Mouse (Mus musculus) E14TG2a.4 (cell line): ENCODE results near the gene Pole3.

Experiments used
- H3K27me3 ChIP-seq: 2 replicates; pipeline ENCODE4 v1.6.1; 2014; ENCODE audit warnings: low read length, control low read depth; ENCODE audit not compliant: insufficient read depth
- H3K36me3 ChIP-seq: 2 replicates; pipeline ENCODE4 v1.6.1; 2014; ENCODE audit warnings: low read length, control low read depth; ENCODE audit not compliant: insufficient read depth
- H3K4me1 ChIP-seq: replicated peaks from 2 replicates; pipeline ENCODE4 v1.6.1; 2014; ENCODE audit warnings: low read depth, low read length, control low read depth
- H3K4me3 ChIP-seq: replicated peaks from 2 replicates; pipeline ENCODE4 v1.5.1; 2014; ENCODE audit warnings: mild to moderate bottlenecking, low read length
- H3K9me3 ChIP-seq: 2 replicates; pipeline ENCODE4 v1.6.1; 2014; ENCODE audit warnings: low read length, control low read depth
- CTCF ChIP-seq: conservative IDR thresholded peaks from 2 replicates; pipeline ENCODE4 v1.5.1; 2014; ENCODE audit warnings: low read length
- NANOG ChIP-seq: IDR thresholded peaks from 2 replicates; pipeline ENCODE4 v1.6.1; 2014; ENCODE audit warnings: borderline replicate concordance, low read length, mixed read lengths
- POU5F1 ChIP-seq: IDR thresholded peaks from 2 replicates; pipeline ENCODE4 v1.6.1; 2014; ENCODE audit warnings: low read length, borderline replicate concordance

Pole3 gene

GRCm38 (mm10) chr4:62516579-62516978 is 8.3 kb downstream of the Pole3 start:
- Histone ChIP-seq H3K4me3 (no peak overlapping the region), H3K9me3 (peaks cover 6% of the 10 kb centered on the region), H3K4me1 (peaks cover 43% of the 10 kb centered on the region), H3K27me3 (peaks cover 4% of the 10 kb centered on the region; the same call in 1 of the 2 replicates), H3K36me3 (peaks cover 32% of the 10 kb centered on the region)
- TF ChIP-seq CTCF: no peak
- no peak for TF ChIP-seq POU5F1
- no peak for TF ChIP-seq NANOG

GRCm38 (mm10) chr4:62516079-62516478 is 8.8 kb downstream of the Pole3 start:
- TF ChIP-seq CTCF (no peak), NANOG (no peak), POU5F1 (no peak)
- H3K27me3 ChIP-seq: peaks cover 4% of the 10 kb centered on the region; the same call in 1 of the 2 replicates
- peaks cover 34% of the 10 kb centered on the region for H3K36me3 ChIP-seq

DNA sequence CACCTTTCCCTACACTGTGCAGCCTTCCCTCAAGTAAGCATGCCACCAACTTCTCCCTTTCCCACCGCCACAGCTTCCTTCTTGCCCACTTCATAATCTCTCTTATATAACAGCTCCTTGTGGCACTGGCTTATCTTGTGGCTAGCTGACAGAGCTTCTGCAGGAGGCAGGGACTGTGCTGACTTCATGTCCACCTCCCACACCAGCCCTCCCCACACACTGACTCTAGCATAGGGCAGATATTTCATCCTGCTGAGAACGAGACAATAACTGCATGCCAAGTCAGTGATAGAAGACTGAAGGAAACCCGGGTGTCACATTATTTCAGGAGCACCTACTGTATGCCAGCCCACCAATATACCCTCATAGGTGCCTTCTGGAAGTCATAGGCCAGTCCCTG is 9.4 kb downstream of the Pole3 start:
- no peak overlapping the region for H3K4me3 ChIP-seq
- peaks cover 40% of the 10 kb centered on the region for H3K36me3 ChIP-seq
- peaks cover 4% of the 10 kb centered on the region; the same call in 1 of the 2 replicates for H3K27me3 ChIP-seq
- H3K9me3 ChIP-seq: peaks cover 6% of the 10 kb centered on the region
- TF ChIP-seq CTCF (no peak), NANOG (no peak), POU5F1 (no peak)
- H3K4me1 ChIP-seq: peaks cover 37% of the 10 kb centered on the region

More at GRCm38 (mm10) chr4:62516079-62516478, 8.8 kb downstream of the Pole3 start:
- no peak overlapping the region for H3K4me3 ChIP-seq
- H3K4me1 ChIP-seq: peaks cover 43% of the 10 kb centered on the region
- H3K9me3 ChIP-seq: peaks cover 6% of the 10 kb centered on the region

GRCm38 (mm10) chr4:62514995-62515394 is 9.9 kb downstream of the Pole3 start:
- Histone ChIP-seq H3K9me3 (peaks cover 6% of the 10 kb centered on the region), H3K4me1 (peaks cover 34% of the 10 kb centered on the region), H3K36me3 (peaks cover 45% of the 10 kb centered on the region), H3K27me3 (peaks cover 4% of the 10 kb centered on the region; the same call in 1 of the 2 replicates), H3K4me3 (no peak overlapping the region)
- TF ChIP-seq NANOG (no peak), POU5F1 (no peak)

- Histone ChIP-seq H3K36me3 (peaks cover 55% of the 10 kb centered on the region), H3K9me3 (peaks cover 6% of the 10 kb centered on the region), H3K4me3 (no peak overlapping the region), H3K27me3 (peaks cover 3% of the 10 kb centered on the region; the same call in 1 of the 2 replicates), H3K4me1 (peaks cover 30% of the 10 kb centered on the region)
- TF ChIP-seq CTCF (no peak), POU5F1 (no peak)
Observed at GRCm38 (mm10) chr4:62513998-62514506, 10.8 kb downstream of the Pole3 start.

- H3K4me1 ChIP-seq: peaks cover 19% of the 10 kb centered on the region
- H3K36me3 ChIP-seq: peaks cover 65% of the 10 kb centered on the region
- TF ChIP-seq CTCF (no peak), NANOG (no peak), POU5F1 (no peak)
- no peaks in the 10 kb centered on the region for H3K27me3 ChIP-seq
- H3K4me3 ChIP-seq: no peak overlapping the region
- no peaks in the 10 kb centered on the region for H3K9me3 ChIP-seq
Observed at GRCm38 (mm10) chr4:62509946-62510345, 14.9 kb downstream of the Pole3 start.

DNA sequence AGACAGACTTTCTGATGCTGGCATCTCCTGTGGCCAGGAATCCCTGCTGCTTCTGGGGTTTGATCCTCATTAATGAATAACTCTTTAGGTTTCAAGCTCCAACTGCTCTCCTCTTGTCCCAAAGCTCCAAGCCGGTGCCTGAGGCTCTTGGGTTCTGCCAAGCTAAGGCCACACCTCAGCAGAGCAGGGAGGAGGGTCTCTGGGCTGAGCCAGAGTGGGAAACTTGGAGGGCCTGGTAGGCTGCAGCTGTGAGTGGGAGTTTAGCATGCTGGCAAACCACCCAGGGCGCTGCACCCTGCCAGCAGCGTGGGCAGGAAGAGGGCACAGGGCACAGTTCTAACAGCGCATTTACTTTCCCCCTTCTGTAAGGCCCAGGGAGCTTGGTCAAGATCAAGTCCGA is 16.0 kb downstream of the Pole3 start:
- Histone ChIP-seq H3K27me3 (no peaks in the 10 kb centered on the region), H3K4me3 (no peak overlapping the region), H3K36me3 (peaks cover 64% of the 10 kb centered on the region), H3K4me1 (peaks cover 12% of the 10 kb centered on the region), H3K9me3 (no peaks in the 10 kb centered on the region)
- TF ChIP-seq POU5F1 (no peak), NANOG (no peak), CTCF (no peak)

GRCm38 (mm10) chr4:62506798-62507197 is 18.1 kb downstream of the Pole3 start:
- Histone ChIP-seq H3K27me3 (0 out of 2 replicates have a peak, but pooled peaks cover 2% of the 10 kb centered on the region), H3K4me3 (no peak overlapping the region), H3K36me3 (peaks cover 43% of the 10 kb centered on the region), H3K4me1 (peaks cover 10% of the 10 kb centered on the region), H3K9me3 (no peaks in the 10 kb centered on the region)
- no peak for TF ChIP-seq NANOG
- no peak for TF ChIP-seq POU5F1
- no peak for TF ChIP-seq CTCF

DNA sequence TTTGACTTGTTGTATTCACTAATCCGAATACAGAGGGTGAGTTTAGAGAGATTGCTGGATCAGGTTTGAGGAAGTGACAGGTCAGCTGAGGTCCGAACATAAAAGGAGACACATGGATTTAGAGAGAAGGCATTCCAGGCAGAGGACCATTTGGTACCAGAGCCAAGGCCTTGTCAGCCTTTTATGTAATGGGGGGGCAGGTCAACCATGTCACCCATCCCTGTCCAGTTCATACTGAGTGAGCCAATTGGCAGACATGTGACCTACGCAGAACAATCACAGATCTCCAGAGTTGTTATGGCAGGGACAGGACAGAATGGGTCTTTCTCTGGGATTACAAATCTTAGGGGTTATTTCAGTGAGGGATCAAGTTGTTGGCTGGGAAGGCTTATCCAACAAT is 18.9 kb downstream of the Pole3 start:
- no peak overlapping the region for H3K4me3 ChIP-seq
- H3K27me3 ChIP-seq: 0 out of 2 replicates have a peak, but pooled peaks cover 4% of the 10 kb centered on the region
- peaks cover 35% of the 10 kb centered on the region for H3K36me3 ChIP-seq
- H3K9me3 ChIP-seq: no peaks in the 10 kb centered on the region
- peaks cover 15% of the 10 kb centered on the region for H3K4me1 ChIP-seq
- no peak for TF ChIP-seq NANOG
- no peak for TF ChIP-seq CTCF
- no peak for TF ChIP-seq POU5F1
